Mouse (Mus musculus) monocyte, adult 59 days (primary cell): Measurements from ENCODE around the gene Pyroxd2. TPM values are rescaled to one million over a fixed set of nuclear protein-coding genes. Genes with fewer than 3 reads are reported as not detected.

Experiments used
- total RNA-seq, 2 experiments: library from RNA; stranded (reverse); gene quantifications; one replicate each; pipeline ENCODE4 v1.2.4; 2023

Gene Pyroxd2
- 1 to 10 TPM; 6.3 to 7.0 TPM for total RNA-seq

DNA sequence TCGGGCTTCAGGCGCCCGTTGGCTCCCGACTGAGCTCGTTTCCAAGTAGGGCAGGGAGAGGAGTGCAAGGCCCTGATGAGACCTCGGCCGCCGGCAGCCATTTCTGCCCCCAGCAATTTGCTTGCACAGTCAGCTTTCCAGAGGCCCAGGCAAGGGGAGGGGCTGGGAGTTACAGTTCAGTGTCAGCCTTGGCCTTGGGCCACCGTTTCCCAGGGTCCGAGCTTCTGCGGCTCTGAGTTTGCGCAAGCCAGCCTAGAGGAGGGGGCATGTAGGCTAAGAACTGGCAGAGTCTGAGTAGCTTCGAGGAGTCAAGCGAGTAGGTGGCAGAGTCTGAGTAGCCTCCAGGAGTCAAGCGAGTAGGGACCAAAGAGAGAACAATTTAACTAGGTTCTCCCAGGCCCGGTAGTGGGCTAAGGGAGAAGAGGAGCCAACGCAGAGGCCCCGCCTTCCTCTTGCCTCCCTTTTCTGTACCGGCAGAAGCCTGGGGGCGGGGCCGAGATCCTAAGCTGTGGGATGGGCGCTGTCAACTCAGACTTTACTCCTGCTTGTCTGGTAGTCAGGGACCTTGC, at the start of gene Pyroxd2:
Pyroxd2 (minus strand) TSS at position 413 of the 569 bp plus-strand sequence.

GRCm38 (mm10) chr19:42779531-42780155, 27.1 kb upstream of the Pyroxd2 start, which contains the start of gene Hps1:
TSS of gene Hps1 (minus strand) at chr19:42779978.

Other genes with a start within 250 kb of the Pyroxd2 start
- 10 to 100 TPM; 44.8 to 47.5 TPM for gene R3hcc1l, start 234.0 kb downstream of the Pyroxd2 start, total RNA-seq
- gene Loxl4, start 140.0 kb downstream of the Pyroxd2 start, total RNA-seq = not detected
- gene Hps1, start 27.2 kb upstream of the Pyroxd2 start, total RNA-seq = 10 to 100 TPM; 32.6 to 43.1 TPM